Mouse (Mus musculus) left cerebral cortex, adult 8-10 months (tissue): ENCODE measurements around the gene Trim41. TPM values are rescaled to one million over a fixed set of nuclear protein-coding genes. Genes with fewer than 3 reads are reported as not detected.
"Not testable (repeated sequence)": the region's sequence is repeated elsewhere in the genome, so short reads cannot be mapped to it uniquely, and the experiment has no call there.

Source experiments
- DNase-seq, 2 experiments: peaks; one replicate each; pipeline ENCODE4 v3.0.0; 2022; ENCODE audit warnings: low spot score in 2 of 2
- total RNA-seq, 4 experiments: library from RNA; stranded (reverse); gene quantifications; 2 replicates each; pipeline ENCODE4 v1.2.4; 2022

Trim41 gene
- total RNA-seq, 4 experiments from 2014 or later, result 57.7 to 65.7 (median 61.3) TPM

DNA sequence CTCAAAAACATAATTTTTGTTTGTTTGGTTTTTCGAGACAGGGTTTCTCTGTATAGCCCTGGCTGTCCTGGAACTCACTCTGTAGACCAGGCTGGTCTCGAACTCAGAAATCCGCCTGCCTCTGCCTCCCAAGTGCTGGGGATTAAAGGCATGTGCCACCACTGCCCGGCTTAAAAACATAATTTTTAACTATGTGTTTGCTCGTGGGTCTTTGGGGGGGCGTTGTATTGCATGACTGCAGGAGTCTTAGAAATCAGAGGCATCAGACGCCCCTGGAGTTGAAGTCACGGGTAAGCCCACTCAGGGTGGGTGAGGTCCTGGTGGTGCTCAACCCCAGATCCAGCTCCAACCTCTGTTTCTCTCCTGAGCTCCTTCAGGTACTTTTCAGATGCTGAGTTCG is 25.3 kb downstream of the Trim41 start:
- not testable (repeated sequence) for DNase-seq

DNA sequence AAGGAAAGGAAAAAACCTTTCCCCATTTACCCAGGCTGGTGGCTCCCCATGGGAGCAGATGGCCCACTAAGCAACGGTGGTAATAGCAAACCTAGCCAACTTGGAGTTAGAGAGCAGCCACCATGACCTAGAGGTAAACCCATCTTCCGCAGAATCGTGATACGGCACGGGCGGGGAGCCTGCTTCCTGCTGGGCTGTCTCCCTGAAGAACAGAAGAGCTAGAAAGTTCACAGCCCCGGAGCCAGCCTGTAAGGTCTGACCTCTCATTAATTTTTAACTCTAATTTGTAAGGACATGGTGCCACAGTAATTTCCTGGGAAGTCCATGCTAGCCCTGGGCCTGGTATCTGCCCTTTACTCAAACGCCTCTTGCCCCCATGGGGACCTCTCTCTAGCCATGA is 26.2 kb downstream of the Trim41 start:
- DNase-seq, result no peak

DNA sequence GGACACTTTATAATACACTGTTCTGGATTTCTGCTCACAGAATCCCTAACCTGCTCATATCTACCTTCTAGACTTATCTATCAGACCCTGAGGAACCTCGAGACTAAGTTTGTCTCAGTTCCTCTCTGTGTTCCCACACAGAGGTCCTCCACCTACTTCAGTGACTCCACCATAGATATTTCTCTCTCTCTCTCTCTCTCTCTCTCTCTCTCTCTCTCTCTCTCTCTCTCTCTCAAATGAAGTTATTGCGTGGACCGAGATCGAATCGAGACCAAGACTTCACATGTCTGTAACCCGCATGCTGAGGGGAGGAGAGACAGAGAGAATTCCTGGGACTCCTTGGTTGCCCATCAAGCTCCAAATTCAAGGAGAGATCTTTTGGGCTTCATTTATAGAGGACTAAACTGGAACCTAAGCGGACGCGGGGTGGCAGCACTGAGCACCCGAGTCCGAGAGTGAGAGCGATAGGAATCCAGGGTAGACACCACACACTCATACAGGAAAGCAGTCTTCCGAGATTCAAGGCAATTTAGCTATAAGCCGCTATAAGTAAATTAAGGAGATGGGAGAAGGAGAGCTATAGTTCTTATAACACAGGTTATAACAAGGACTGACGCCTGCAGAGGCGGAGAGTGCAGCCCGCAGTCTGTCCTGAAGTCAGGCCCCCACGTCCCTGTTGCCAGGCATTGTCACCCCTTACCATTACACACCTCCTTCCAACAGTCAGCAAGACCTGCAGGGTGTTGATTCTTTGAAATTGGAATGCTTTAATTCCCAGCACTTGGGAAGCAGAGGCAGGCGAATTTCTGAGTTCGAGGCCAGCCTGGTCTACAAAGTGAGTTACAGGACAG is 27.0 kb downstream of the Trim41 start:
- DNase-seq, result peak; percentile 63 to 87

DNA sequence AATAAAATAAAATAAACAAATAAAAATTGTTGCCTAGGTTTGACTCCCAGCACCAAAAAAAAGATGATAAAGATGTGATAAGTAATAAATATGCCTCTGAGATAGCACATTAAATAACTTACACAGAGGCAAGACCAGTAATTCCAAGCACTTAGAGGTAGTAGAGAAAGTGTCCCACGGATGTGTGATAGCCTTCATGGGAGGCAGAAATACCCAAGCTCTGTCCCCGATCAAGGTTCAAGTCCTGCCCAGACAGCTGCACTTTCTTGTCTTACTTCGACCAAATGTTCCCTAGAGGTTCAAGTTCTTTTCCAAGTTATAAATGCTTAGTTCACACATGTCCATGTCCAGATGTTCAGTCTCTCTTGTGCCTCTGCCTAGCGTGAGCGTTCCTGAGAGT is 27.9 kb downstream of the Trim41 start:
- DNase-seq, result no peak

DNA sequence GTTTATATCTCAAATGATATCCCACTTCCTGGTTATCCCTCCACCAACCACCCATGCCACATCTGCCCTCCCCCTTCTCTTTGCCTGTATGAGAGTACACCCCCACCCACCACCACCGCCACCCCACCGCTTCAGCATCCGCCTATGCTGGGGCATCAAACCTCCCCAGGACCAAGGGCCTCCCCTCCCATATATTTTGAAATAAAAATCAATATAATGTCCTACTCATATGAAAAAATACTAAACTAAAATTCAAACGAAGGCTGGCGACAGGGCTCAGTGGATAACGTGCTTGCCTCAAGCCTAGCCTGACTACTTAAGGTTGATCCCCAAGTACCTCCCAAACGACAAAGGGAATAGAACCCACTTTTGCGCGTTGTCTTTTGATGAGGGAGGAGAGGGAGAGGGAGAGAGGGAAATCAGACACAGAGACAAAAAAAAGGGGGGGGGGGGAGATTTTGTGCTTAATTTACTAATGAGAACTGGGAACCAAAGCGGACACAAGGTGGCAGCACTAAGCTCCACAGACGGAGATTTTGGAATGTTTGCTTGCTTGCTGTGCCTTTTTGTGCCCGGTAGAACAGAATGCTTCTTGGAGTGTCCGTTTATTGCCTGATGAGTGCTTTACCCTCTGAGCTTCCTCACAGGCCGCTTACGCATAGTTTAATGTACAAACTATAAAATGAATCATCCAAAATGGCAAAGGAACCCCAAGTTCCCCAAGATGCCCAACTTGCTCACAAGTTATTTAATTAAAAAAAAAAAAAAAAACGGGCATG is 28.7 kb downstream of the Trim41 start:
- DNase-seq, result no peak

DNA sequence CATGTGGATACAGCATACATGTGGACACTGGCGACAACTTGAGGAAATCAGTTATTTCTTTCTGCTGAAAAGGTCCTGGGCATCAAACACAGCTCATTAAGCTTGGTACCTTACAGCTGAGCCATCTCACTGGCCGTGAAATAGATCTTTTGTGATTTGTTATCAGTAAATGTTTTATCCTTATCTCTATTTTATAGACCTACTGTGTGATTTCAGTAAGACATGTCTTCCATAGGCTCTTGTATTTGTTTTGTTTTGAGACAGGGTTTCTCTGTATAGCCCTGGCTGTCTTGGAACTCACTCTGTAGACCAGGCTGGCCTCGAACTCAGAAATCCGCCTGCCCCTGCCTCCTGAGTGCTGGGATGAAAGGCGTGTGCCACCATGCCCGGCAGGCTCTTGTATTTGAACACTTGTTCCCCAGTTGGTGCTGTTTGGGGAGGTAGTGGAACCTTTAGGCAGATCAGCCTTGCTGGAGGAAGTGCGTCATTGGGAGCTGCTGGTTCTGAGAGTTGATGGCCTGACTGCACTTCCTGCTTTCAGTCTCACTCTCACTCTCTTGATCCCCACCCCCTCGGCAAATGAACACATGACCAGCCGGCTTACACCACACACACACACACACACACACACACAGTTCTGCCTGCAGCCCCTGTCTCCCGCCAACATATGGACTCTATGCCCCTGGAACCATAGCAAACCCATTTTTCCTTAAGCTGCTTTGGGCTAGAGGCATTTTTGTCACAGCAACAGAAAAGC is 29.5 kb downstream of the Trim41 start:
- no peak for DNase-seq

DNA sequence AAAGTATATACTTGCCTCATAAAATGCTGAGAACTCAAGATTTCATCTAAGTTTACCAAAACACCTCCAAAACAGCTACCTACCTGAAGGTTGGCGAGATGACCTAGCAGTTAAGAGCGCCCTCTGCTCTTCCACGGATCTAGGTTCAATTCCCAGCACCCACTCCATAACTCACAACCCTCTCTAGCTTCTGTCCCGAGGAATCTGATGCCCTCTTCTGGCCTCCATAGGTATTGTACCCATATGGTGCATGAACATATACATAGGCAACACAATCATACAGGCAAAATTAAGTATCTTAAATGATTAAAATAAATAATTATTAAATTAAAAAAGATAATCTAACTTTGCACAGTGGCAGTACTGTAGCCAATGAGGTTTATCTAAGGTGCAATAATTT is 34.9 kb downstream of the Trim41 start:
- no peak for DNase-seq

DNA sequence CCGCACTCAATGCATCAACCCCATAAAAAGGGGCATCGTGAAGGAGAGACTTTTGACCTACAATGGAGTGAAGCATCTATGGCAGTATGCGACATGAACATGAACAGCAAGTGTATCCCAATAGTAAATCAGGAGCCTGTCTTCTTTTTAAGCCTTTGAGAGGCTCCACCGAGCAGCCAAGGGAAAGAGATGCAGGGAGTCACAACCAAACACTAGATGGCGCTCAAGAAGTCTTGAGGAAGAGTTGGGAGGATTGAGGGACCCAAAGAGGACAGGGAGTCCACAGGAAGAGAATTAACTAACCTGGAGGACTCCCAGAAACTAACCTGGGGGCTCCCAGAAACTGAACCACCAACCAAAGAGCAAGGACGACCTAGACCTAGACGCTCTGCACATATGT is 37.7 kb downstream of the Trim41 start:
- DNase-seq, result no peak

DNA sequence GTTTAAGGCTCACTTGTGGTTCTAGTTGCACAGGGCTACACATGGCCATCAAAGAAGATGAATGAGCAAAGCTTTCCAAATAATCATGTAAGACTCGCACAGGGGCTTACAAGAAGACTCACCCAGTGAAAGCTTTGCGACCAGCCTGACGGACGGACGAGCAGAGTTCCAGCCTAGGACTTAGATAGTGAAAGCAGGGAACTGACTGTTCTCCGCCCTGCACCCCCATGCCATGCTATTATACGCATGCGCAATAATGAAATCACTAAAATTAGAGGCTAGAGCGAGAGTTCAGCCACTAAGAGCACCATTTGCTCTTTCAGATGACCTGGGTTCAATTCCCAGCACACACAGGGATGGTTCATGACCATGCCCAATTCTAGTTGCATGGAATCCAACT is 39.9 kb downstream of the Trim41 start:
- no peak for DNase-seq

DNA sequence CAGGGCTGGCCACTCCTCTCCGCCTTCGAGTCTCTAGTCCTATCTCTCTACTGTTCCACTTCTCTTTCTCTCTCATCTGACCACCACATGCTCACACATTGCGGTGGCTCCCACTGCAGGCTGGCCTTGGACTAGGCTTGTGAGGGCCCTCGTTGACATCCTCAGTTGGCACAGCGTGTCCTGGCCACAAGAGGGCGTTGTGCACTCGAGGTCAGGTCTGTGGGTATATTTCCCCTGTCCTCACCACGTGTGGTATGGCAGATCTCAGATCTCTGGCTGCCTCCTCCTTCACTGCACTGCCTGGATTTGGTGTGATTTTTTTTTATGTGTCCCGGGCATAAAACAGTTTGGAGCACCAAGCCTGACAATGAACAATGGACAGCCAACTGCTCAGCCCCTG is 40.5 kb downstream of the Trim41 start:
- DNase-seq, result no peak

DNA sequence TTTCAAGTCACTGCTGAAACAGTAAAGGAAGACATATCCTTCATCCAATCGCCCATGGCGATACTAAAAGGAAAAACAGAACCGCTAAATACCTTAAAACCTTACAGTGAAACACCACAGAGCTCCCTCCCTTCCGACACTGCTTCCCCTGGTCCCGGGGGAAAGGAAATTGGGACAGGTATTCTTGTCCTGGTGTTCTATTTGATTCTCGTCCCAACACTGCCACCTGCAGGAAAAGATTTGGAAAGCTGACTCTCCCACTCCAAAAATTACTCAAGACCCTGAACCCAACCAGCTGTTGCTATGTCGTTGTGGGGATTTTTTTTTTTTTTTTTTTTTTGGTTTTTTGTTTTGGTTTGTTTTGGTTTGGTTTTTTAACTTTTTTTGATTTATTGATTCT is 41.7 kb downstream of the Trim41 start:
- no peak for DNase-seq

DNA sequence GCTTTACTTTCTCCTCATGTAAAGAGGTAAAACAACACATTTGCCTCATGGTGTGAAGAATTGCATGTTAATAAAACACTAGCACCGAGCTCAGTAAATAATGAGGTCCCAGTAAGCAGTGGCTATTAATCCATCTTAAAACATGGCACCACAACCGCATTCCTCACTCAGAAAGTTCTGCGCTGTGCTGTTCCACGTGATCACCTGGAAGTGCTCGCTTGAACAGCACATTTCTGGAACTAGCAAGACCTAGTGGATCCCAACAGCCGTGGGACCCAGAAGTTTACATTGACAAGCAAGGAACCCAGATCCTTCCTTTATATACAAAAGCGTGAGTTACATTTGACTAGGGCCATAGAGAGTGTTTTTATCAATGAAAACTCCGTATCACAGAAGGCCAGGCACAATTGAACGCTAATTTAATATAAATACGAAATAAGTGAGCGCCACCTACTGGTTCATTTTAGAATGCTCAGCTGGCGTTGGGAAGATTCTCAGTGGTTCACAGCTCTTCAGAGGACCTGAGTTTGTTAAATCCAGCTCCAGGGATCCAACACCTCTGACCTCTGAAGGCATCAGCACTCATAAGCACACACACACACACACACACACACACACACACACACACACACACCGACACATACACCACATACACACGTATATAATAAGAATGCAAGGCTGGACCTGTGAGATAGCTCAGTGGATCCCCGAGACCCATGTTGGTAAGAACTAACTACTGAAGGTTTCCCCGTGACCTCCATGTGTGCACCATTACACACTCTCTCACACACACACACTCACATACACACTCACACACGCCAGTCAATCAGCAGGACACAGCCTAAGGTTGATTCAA is 42.5 kb downstream of the Trim41 start:
- no peak for DNase-seq

DNA sequence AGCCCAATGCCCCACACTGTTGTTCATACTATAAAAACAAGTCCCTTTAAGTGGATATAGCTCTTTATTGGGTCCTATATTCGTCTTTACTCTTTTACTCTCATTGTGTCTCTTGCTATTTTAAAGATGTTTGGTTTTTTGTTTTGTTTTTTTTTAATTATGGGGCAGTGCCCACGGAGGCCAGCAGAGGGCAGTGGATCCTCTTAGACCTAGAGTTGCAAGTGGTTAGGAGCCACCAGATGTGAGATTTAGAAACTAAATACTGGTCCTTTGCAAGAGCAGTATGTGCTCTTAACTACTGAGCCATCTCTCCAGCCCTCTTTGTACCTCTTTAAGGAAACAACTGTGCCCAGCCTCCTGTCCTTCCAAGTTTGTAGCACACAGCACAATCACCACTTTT is 45.5 kb downstream of the Trim41 start:
- no peak for DNase-seq

DNA sequence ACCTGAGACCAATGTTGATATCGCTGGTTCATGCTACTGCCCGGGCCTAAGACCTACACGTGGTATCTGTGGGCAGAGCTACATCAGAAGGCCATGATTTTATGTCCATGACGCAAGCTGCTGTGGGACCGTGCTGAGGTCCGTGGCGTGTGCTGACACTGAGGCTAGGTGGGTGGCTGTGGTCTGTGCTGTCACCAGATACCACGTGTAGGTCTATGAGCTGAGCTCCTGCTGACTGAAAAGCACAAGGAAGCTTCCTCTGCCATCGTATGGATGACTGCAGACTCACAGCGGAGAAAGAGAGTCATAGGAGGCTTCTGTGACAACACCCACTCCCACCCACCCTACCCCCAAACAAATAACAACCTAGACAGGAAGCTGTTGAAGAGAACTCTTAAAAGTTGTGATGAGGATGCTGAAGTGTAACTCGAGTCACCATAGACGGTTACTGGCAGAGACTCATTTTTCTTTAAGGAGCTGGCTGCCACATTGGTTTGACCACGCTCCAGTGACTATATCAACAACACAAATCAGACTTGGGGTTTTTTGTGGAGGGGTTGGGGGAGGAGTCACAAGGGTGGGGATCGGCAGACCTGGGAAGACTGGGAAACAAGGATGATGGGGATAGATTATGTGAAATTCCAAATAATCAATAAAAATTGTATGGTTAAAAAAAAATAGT is 49.8 kb downstream of the Trim41 start:
- no peak for DNase-seq

DNA sequence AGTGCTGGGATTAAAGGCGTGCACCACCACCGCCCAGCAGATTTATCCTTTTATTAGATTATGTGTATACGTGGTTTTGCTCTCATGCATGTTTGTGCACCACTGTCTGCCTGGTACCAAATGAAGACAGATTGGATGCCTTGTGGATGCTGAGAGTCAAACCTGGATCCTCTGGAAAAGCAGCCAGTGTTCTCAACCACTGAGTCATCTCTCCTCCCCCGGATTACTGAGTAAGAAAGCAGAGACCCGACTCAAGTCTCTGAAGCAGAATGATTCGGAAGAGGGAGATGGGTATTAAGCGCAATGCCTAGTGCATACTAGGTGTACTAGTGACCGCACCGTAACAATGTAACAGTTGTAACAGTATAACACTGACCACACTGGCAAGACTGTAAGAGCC is 53.0 kb downstream of the Trim41 start:
- no peak for DNase-seq

DNA sequence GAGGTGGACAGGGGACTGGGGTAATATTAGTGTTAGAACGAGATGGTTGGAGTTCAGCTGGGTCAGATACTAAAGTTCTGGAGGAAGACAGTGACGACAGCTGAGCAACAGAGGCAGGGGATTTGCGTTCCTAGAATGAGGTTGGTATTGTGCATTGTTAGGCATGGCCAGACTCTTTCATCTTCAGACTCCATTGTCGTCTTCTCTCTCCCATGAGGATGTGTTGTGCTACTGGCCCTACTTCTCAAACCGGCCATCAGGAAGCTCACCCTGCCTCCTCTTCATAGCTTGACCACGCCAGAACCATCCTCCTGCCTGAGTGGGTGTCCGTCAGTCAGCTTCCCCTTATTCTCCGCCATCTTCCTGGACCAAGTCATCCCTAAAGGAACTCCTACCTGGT is 58.1 kb downstream of the Trim41 start:
- DNase-seq, result no peak
